Mouse (Mus musculus): Measurements from ENCODE around the gene Stambp. TPM values are rescaled to one million over a fixed set of nuclear protein-coding genes. Genes with fewer than 3 reads are reported as not detected.
A peak's percentile ranks its signal among the peaks of the same experiment; 100 is the strongest.

Stambp gene
- total RNA-seq, 2 experiments from 2014 or later = 18.3 to 23.4 TPM

DNA sequence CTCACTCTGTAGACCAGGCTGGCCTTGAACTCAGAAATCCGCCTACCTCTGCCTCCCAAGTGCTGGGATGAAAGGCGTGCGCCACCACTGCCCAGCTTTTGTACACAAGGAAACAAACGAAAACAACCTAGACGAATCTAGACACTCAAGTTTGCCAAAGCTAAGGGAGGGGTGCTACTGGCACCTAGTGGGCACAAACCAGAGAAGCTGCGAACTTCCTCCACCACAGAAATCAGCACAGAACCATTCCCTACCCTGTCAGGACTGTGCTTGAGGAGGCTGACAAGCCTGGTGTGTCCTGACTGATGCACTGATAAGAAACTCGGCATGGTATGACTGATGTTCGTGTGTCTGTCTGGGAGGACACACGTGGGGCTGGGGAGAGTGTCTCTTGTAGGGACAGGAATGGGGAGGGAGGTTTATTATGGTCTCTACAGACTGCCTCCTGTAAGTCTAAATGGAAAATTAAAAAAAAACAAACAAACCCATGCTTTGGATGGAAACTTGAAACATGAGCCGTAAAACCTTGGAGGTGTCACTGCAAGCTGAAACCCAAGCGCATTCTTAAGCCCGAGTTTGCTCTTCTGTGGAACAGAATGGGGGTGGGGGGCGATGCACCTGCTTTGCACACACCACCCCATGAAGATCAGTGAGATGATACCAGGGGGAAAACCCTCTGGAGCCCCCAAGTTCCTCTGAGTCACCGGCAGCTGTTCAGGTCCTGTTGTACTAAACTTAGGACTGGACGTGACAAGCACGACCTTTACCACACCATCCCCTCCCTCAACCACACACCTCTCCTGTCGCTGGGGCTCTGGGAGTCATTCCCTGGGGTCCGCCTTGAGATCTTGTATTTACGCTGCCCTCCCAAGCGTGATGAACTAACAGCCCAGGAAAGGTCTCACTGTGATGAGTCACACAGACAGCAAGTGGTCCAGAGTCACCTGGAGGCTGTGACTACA lies 3.3 kb downstream of the Stambp start:
- no peak for DNase-seq

DNA sequence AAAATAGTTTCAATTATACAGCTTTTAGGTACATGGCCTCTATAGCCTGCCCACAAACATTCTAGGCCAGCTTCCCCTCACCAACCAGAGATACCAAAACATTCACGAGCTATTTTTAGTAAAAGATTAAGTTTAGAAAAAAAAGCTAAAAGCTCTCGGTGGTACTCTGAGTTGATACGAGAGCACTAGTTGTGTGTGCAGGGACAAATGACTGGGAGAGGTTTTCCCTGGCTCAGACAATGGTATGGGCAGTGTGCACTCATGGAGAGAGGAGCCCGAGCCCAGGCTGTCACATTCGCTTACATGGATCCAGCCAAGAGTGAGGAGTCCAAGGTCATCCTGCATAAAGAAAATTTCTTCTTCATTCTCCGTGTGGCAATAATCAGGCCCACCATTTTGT lies 16.6 kb downstream of the Stambp start:
- no peak for DNase-seq

DNA sequence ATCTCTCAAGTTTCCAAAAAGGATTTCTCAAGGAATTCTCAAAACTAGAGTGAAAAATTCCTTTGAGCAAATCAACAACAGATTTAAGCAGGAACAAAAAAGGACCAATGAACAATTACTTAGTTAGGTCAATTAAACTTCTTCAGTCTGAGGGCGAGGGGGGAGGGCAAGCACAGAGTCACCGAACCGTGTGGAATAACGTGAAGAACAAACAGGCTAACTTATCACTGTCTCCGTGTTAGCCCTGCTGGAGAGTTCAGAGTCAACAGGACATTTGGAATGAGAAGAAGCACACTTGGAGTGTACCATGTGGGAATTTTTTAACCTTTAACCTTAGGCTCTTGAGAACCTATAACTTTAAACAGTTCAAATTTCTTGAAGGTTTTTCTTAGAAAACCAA lies 24.2 kb downstream of the Stambp start:
- no peak for DNase-seq

DNA sequence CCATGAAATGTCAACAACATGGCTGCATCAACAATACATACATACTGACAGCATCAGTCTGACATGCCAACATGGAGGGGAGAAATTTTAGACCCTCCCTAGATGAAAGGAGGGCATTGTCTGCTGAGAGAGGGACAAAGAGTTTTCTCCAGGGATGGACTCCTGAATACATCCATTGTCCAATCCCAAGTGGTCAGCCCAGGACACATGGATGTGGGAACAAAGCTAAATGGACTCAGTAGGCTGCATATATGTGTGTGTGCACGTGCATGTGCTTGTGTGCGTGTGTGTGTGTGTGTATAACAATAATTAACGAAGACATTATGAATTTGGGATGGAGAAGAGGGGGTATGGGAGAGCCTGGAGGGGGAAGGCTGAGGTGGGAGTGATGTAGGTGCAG lies 26.8 kb downstream of the Stambp start:
- no peak for DNase-seq

DNA sequence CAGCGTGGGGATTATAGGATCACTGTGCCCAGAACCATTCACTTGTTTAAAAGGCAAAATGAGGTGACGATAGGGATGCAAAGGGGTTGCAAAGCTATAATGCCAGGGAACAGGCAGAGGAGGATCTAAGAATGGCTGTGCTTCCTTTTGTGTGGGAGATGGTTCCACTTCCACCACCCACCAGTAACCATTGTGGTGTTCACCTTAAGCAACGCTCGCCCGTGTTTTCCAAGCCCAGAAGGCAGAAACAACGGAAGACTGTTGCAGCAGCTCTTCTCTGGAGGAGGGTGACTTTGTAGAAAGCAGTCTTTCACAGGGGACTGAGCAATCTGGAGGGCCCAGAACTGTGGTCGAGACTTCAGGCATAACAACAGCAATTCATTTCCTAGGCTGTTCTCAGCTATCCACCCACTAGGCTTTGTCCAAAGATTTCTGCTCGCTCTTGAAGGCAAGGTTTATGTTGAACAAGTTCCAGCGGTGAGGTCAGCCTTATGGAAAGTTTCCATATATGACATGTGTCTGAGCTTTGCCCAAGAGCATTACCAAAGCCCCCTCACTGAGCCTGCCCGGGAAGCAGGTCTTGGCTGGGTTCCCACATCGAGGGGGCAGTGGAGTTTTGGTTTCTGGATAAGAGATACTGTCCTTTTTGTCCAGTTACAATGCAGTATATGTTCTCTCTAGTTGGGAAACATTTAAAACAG lies 30.6 kb downstream of the Stambp start:
- DNase-seq = peak; percentile 13

DNA sequence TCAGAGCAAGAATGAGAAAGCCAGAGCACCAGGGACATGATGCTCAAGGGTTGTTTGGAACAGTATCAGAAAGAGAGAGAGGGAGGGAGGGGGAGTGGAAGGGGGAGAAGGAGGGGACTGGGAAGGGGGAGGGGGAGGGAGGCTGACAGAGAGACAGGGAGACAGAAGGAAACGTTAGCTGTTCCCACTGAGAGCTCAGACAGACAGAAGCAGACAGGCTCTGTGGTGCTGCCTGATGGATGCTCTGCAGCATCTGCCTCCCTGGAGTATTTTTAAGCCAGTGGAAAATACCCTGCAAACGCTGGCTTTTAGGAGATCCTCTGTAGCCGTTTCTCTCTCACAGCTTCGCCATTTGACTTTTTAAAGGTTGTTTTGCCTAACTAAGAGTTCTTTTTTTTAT lies 32.5 kb downstream of the Stambp start:
- DNase-seq = no peak

DNA sequence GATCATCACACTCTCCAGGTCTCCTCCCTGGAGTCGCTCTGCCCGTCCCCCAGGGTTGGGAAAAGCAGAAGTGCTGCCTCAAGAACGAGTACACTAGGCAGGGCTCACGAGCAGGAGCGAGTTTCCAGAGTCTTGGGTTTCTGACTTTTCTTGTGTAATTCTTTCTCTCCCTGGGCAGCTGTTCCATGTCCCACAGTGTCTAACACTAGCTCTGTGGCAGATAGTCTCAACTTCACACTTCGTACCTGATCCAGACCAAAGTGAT lies 35.8 kb downstream of the Stambp start:
- no peak for DNase-seq

DNA sequence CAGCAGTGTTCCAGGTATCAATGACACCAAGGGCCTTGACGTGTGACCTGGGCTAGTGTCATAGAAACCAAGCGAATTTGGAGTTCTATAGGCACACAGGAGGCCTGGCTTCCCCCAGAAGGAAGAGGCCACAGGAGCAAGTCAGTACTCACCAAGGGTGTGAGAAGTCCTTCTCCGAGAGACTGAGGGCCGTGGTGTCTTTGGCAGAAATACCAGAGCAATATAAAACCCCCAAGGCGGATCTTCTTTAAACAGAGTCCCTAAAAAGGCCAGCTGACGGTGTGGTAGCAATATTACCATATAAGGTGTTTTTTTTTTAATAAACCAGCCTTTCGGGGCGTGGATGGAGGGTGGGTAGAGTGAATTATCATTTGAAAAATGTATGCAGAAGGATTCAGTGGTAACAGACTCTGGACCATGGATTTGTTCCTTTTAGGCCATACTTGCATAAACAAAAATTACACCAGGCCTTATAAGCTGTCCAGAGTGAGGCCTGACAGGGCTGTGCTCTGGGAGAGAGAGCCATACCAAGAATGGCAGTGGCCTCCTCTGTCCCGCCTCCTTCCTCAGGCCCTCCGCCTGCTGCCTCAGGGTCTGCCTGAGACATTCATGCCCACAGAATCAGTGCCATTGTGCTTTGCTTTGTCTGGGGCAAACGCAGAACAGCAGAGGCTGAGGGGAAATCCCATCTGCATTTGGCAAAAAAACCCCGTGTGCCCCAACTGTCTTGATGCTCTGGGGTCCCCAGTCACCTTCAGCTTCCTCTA lies 36.3 kb downstream of the Stambp start, which contains the start of gene Actg2:
Actg2 (minus strand) TSS at position 238 of the 767 bp plus-strand sequence.
- DNase-seq = no peak

DNA sequence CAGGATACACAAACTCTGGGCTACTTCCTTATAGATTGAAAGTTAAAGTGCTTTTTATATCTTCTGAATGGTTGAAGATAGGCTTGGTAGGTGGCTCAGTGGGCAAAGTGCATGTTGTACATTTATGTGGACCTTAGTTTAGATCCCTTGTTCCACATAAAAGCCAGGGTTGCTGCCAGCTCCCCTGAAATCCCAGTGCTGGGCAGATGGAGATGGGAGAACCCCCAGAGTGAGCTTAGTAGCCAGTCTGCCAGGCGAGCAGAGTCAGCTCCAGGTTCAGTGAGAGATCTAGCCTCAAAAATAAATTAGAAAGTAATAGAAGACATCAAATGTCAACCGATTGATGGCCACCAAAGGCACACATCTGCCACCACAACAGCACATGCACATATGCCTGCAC lies 39.9 kb downstream of the Stambp start:
- no peak for DNase-seq

DNA sequence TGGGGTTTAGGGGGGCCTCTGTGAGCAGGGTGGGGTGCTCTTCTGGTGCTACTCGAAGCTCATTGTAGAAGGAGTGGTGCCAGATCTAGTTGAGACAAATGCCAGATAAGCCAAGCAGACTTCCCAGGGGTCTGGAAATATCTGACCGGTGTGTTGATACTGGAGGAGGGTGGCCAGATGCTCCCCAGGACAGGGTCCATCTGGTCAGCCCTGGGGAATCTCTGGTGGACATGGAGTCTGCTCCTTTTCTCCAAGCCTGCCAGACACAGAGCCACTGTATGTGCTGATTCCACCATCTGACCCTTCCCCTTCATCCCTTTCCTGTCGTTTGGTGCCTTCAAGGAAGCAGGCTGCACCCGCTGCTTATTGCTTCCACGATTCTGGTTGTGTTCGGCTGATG lies 49.3 kb downstream of the Stambp start:
- no peak for DNase-seq

DNA sequence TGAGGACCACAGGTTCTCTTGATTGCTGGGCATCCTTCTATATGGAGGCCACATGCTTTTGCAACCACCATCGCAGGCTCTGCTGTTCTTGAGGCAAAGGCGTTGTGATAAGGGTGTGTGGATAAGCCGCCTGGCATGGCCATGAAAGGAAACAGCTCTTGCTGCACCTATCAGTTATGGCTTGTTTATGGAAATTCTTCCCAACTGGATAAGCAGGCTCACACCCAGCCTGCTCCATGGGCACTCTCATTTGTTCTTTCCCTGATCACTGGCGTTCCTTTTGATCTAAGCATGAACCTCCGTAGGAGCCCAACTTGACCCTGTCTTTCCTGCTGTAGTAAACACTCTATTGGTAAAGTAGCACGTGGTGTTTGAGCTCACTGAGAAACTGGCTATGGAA lies 50.7 kb downstream of the Stambp start:
- DNase-seq = no peak

DNA sequence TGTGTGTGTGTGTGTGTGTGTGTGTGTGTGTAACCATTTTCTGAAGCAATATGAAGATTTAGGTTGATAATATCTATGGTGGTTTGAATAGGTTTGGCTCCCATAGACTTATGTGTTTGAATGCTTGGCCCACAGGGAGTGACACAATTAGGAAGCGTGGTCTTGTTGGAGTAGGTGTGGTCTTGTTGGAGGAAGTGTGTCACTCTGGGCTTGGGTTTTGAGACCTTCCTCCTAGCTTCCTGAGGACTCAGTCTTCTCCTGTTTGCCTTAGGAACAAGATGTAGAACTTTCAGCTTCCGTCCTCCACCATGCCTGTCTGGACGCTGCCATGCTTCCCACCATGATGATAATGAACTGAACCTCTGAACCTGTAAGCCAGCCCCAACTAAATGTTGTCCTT lies 53.9 kb downstream of the Stambp start:
- DNase-seq = no peak

DNA sequence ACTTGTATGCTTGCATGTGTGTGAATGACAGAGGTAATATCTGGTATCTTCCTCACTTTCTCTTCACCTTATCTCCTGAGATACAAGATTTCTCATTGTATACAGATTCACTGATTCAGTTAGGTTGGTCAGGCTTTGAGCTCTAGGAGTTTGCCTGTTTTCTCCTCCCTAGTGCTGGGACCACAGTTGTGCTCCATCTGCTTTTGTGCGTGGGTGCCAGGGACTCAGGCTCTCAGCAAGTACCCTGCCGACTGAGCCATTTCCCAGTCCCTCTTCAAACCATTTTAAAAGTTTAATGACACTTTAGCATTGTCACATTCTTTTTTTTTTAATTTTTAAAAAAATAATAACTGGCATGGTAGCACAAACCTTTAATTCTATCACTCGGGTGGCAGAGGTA lies 57.4 kb downstream of the Stambp start:
- no peak for DNase-seq

DNA sequence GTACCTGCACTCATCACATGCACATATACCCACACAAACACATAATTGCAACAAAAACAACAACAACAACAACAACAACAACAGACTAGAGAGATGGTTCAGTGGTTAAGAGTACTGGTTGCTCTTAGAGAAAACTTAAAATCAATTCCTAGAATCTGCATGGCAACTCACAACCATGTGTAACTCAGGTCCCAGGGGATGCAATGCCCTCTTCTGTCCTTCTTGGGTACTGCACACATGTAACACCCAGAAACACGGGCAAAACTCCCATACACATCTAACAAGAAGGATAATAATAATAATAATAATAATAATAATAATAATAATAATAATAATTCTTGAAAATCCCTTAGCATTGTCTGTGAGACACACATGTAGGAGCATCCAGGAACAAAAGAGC lies 60.0 kb downstream of the Stambp start:
- DNase-seq = peak; percentile 77

DNA sequence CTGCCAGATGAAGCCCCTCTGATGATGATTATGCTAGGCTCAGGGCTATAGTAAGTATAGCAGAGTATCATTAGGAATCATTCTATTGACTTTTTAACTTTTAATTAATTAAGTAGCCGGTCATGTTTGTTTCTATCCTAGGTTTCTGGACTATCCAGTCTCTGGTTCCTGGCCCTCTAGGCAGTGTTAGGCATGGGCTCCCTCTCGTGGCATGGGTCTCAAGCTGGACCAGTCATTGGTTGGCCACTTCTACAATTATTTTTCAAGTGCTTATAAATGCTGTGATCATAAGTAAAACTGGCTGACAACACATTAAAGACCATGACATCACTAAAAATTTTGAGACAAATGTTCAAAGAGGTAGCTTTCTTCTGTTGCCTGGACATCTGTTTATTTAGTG lies 62.3 kb downstream of the Stambp start:
- DNase-seq = no peak

DNA sequence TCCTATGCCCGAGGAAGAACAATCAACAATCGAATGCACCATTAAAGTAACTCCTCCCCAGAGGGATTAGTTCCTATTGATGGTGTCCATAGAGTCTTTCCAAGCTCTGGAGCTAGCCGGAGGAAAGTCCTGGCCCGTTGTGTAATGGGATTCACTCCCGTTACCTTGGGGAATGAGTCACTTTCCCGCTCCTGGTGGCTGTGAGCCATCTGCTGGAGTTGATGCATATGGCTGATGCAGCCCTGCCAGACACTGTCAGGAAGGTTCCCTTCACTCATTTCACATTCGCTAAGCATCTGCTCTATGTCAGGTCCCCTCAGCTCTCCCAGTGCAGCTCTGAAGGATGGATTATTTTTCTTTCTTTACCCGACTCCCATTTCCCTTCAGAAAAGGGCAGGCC lies 63.1 kb downstream of the Stambp start:
- peak; percentile 77 for DNase-seq

DNA sequence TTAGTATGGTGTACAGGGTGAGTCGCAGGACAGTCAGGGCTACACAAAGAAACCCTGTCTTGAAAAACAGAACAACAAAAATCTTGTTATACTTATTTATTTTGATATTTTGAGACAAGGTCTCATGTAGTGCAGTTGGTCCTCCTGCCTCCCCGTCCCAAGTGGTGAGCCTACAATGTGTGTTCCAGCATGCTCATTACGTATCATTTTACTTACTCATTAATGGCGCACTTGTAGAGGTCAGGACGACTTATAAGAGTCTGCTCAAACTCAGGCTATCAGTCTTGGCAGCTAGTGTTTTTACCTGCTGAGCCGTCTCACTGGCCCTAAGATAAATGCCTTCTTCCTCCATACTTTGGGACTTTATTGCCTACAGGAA lies 65.4 kb downstream of the Stambp start:
- no peak for DNase-seq

DNA sequence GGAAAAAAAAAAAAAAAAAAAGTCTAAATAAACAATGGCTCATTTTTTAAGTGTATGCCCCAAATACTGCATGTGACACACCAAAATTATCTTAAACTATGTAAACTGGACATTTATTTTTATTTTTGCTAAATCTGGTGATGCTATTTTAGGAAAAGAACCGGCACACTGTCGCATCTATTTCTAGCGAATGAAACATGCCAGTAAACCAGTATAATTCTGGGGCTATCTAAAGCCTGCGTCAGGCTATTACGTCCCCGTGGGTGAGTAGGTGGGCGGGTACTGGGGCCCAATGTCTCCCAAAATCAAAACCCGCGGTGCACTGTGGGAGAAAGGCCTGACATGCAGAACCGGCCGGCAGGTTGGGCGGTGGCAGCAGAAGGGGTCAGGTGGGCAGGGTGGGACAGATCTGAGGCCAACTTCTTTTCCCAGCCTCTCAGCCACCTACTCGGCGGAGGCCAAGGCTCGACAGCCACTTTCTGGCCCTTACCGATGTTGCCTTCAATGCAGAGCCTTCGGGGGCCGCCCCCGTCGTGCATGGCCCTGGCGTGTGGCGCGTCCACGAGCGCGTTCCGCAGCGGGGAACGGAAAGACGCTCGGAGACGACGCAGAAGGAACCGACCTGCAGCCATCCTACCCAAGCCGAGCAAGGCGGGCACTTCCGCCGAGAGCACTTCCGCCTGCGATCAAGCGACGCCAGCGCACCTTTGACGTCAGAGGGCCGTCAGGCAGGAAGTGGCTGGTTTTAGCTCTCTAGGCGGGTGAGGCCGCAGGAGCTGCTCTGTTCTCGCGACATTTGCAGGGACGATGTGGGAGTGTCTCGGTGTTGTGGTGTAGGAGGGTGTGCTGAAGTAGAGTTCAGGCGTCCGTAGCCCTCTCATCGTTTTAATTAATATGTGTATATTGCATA lies 66.0 kb downstream of the Stambp start, which contains the start of gene Dguok:
Dguok (minus strand) TSS at position 712 of the 910 bp plus-strand sequence.
- peak; percentile 97 for DNase-seq

DNA sequence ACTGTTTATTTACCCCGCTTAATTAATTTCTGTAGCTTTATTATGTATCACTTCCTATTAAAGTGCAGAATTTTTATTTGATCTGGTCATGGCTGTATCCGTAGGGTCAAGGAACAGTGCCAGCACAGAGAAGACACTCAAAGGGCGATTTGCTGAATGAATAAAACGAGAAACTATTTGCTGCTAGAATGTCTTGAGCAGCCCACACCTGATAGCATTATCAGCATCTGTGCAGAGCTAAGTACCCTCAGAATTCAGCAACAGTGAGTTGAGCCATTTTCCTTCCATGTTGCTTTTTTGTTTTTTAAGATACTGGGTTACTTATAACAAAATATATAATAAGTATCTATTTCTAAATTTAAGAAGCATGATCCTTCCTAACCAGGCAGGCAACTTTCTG lies 67.0 kb downstream of the Stambp start:
- no peak for DNase-seq

DNA sequence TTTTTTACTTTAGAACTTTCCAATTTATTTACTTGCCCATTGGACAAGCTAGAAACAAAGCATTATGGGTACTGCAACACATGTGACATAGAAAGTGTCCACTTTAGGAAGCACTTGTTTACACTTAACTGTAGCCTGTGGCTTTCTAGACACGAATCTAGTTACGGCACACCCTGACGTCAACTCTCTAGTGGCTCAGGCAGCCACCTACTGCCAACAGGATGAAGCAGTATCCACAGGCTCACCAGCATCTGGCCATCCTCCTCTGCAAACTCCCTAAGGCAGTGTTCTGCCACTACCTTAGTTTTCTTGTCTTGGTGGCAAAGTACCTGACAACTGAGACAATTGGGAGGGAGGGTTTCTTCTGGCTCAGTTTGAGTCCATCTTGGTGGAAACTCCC lies 69.2 kb downstream of the Stambp start:
- peak; percentile 34 for DNase-seq

DNA sequence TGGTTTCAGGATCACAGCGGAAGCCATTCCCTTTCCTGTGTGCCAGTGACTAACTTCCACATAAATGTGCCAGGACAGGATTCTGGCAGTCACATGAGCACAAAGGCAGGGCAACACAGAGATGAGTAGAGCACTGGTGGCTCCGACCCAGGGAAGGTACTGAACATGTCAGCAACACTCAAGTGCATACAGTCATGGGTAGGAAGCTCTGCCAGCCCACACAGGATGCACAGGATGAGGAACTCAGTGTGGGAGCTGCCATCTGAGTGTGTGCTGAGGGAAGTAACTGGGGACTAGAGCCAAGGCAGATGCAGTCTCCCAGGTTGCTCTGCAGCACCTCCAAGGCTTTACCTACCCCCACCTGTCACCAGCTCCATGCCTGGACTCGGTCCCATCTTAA lies 69.9 kb downstream of the Stambp start:
- DNase-seq = peak; percentile 14

Data from adrenal gland, postnatal 10 days (tissue).